Mouse (Mus musculus) thymus, postnatal 36 days (tissue): Measurements from ENCODE around the gene Gm10354.
"Not testable (repeated sequence)": the region's sequence is repeated elsewhere in the genome, so short reads cannot be mapped to it uniquely, and the experiment has no call there.

Source experiments
- DNase-seq, 2 experiments: peaks; one replicate each; pipeline ENCODE4 v3.0.0; 2022; ENCODE audit warnings: mixed read lengths in 2 of 2

Gm10354 gene

GRCm38 (mm10) chr5:14953587-14953986 lies 25.1 kb downstream of the Gm10354 start:
- not testable (repeated sequence) for DNase-seq

GRCm38 (mm10) chr5:14952749-14953148 lies 26.0 kb downstream of the Gm10354 start:
- not testable (repeated sequence) for DNase-seq

DNA sequence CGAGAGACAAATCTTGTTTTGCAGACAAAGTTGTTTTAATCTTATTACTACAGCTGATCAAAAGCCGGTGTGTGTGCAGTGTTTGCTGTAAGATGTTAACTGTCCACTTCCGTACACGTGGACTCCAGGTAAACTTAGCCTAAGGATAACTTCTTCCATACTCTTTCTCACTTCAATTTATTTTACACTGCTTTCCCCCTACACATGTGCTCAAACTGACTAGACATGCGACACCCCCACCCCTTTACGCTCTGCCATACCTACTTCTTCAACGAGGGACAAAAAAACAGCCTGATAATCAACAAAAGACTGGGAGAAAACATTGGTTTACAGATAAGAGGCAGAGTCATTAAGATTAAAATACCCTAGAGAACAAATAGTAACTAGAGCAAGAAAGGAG lies 26.9 kb downstream of the Gm10354 start:
- DNase-seq = not testable (repeated sequence)

DNA sequence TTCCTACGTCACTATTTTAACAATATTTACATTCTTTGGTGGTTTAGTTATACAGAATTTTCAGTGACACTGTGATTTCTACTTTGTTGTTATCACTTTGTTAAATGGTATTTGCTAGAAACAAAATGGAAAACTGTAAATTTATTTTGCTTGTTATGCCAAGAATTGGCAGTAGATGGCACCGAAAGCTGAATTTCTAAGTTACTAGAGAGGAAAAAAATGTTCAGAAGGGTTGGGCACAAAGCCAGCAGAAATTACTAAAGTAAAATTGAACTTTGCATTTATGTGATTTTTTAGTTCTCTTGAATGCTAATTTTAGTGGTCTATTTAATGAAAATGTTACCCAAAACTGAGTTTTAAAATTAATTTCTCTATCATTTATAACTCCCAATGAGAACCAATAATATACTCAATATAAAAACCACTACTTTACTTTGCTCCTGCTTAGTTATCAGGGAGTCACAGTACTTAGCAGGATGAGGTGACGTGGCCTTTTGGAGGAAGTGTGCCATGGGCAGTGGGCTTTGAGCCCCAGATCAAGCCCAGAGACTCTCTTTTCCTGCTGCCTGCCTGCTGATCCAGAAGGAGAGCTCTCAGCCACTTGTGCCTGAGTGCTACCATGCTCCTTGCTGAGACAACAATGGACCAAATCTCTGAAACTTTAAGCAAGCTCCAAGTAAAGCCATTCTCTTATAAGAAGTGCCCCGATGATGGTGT lies 31.1 kb downstream of the Gm10354 start:
- DNase-seq = not testable (repeated sequence)

DNA sequence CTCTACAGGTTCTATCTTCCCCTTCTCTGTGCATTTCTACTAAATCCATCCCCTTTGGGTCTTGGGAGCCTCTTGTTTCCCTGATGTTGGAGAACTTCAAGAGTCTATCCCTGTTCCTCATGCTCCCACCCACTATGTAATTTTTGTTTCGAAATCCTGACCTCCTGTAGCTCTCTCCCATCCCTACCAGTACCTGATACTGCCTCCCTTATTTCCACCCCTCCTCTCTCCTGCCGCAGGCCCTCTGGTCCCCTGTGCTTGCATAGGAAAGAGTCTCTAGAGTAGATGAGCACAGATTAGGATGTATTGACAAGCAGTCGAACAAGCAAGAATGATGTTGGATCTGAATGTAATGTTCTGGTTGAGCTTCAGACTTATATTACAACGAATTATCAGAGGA lies 33.2 kb downstream of the Gm10354 start:
- not testable (repeated sequence) for DNase-seq

- not testable (repeated sequence) for DNase-seq
Observed at GRCm38 (mm10) chr5:14941043-14941442, 37.7 kb downstream of the Gm10354 start.

DNA sequence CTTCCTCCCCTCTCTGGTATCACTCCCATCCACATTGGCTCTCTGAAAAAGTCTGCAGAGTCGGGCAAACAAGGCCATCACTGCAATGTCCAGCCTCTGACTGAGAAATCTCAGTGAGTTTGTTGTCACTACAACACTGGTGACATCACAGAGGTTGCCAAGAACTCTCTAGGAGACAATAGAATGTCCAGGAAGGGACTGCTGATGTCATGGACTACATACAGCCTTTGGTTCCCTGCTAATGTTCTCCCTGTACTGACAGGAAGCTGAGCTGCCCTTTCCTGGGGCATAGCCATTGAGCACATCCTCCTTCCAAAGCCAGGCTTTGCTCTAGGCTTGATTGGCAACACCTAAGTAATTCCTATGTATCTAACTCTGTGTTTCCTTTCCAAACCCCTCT lies 40.4 kb downstream of the Gm10354 start, which contains the start of gene Speer4e:
Gene Speer4e (minus strand): TSS at position 101 of the 400 bp plus-strand sequence.
- DNase-seq = not testable (repeated sequence)

DNA sequence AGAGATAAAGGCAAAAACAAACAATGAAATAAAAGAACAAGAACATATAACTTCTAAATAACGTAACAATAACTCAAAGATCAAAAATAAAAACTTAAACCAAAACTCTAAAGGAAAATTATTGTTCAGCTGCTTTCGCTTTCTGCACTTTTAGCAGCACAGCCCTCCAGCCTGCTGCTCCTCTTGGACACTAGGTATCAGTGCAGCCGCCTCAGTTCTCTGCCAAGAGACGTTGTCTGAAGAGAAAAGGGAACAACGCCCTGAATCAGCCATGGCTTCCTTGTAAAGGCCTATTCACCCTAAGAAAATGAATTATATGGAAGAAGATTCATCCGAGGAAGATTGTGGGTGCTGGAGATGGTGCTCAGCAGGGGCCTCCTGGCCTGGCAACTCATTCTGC lies 45.0 kb downstream of the Gm10354 start:
- not testable (repeated sequence) for DNase-seq

DNA sequence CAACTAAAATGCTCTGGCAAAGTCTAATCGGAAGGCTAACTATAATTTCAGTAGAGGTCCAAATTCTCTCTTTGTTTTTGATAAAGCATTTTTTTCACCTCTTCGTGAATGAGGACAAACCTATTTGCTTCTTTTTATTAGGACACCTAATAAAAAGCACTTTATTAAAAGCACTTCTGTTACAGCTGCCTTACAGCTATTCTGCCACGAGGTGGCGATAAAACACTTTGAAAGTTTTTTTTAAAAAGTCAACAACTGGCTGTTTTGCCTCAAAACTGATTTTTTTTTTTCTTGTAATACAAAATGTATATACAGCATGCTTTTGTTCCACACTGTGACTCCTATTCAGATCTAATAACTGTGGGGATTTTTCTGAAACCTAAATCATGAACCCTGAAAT lies 51.7 kb downstream of the Gm10354 start:
- DNase-seq = not testable (repeated sequence)
